Mouse (Mus musculus) E14TG2a.4 (cell line): ENCODE measurements at regions not wholly inside any gene's neighbourhood (a gene's known extent, or its start where the extent isn't known, plus 50 kb on each side); places are given as distances from the start of the nearest gene placed in this dataset.

Source experiments
- CTCF ChIP-seq: conservative IDR thresholded peaks from 2 replicates; pipeline ENCODE4 v1.5.1; 2014; ENCODE audit warnings: low read length
- POU5F1 ChIP-seq: IDR thresholded peaks from 2 replicates; pipeline ENCODE4 v1.6.1; 2014; ENCODE audit warnings: low read length, borderline replicate concordance

- TF ChIP-seq CTCF (no peak), POU5F1 (peak; percentile 58; the same call in 1 of the 2 replicates)
These were observed 1675.9 kb upstream of the Gm6569 start for GRCm38 (mm10) chr15:72158505-72158904.
